Mouse (Mus musculus) thymus, adult 2 months (tissue): ENCODE data around the gene Gm11563. TPM values are rescaled to one million over a fixed set of nuclear protein-coding genes. Genes with fewer than 3 reads are reported as not detected.
"Not testable (repeated sequence)": the region's sequence is repeated elsewhere in the genome, so short reads cannot be mapped to it uniquely, and the experiment has no call there.

Source experiments
- DNase-seq: peaks from one replicate; pipeline ENCODE4 v3.0.0; 2021
- H3K27ac ChIP-seq: fragments of 200-500 bp; 2 replicates; pipeline ENCODE4 v1.5.1; 2012; ENCODE audit warnings: low read length, control low read depth; ENCODE audit not compliant: control insufficient read depth, insufficient read depth
- H3K27me3 ChIP-seq: fragments of 200-500 bp; 2 replicates; pipeline ENCODE4 v1.6.1; 2012; ENCODE audit warnings: mild to moderate bottlenecking, low read length, moderate library complexity, mixed read lengths; ENCODE audit not compliant: control insufficient read depth, insufficient read depth
- H3K36me3 ChIP-seq: fragments of 200-500 bp; 2 replicates; pipeline ENCODE4 v1.6.1; 2012; ENCODE audit warnings: mild to moderate bottlenecking, low read length, moderate library complexity; ENCODE audit not compliant: control insufficient read depth, insufficient read depth
- H3K4me1 ChIP-seq: fragments of 200-500 bp; replicated peaks from 2 replicates; pipeline ENCODE4 v1.6.1; 2012; ENCODE audit warnings: low read length; ENCODE audit not compliant: control insufficient read depth, insufficient read depth
- H3K4me3 ChIP-seq: fragments of 200-500 bp; 2 replicates; pipeline ENCODE4 v1.5.1; 2012; ENCODE audit warnings: mild to moderate bottlenecking, low read length, control low read depth, moderate library complexity; ENCODE audit not compliant: control insufficient read depth, insufficient read depth
- CTCF ChIP-seq: fragments of 200-500 bp; IDR thresholded peaks from 2 replicates; pipeline ENCODE4 v1.5.1; 2012; ENCODE audit warnings: mild to moderate bottlenecking, control low read depth, low read length, moderate library complexity, borderline replicate concordance; ENCODE audit not compliant: control insufficient read depth, poor library complexity, insufficient read depth; ENCODE audit errors: extremely low read depth
- POLR2A ChIP-seq: fragments of 200-500 bp; IDR thresholded peaks from 2 replicates; pipeline ENCODE4 v1.6.1; 2012; ENCODE audit warnings: mild to moderate bottlenecking, low read length, control low read depth, moderate library complexity; ENCODE audit not compliant: control insufficient read depth, poor library complexity, insufficient read depth; ENCODE audit errors: extremely low read depth
- WGBS: fragments of 180-500 bp; shearing (Covaris S2); methylation state at CpG from one replicate; pipeline ENCODE4 v1.1.7; 2018; 5-methylcytosine and 5-hydroxymethylcytosine counted together
- polyA plus RNA-seq: library from polyadenylated mRNA; depleted of rRNA; stranded (reverse); fragments of >200 nt; gene quantifications from 2 replicates; pipeline ENCODE4 v1.2.3, GENCODE M21; 2012; rRNA removed

Gene Gm11563
- not detected in 2 replicates for polyA plus RNA-seq

DNA sequence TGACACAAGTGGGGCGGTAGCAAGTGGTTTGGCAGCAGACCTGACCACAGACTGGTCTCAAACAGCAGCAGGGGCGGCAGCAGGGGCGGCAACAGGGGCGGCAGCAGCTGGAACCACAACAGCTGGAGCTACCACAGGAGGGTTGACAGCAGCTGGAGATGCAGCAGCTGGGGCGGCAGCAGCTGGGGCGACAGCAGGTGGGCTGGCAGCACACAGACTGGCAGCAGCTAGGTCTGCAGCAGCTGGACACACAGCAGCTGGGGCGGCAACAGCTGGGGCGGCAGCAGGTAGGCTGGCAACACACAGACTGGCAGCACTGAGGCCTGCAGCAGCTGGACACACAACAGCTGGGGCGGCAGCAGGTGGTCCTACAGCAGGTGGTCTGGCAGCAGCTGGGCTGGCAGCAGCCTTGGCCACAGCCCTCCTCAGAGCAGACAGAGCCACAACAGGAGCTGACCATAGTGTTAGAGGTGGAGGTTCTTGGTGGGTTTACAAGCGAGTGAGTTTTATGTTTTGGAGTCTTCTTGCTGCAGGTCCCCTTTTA, at the start of gene Gm11563:
TSS of gene Gm11563 (minus strand) at position 494 of the 544 bp plus-strand sequence.
- WGBS: 56% methylated on average over 10 of the region's 10 CpGs
- not testable (repeated sequence) for H3K27ac ChIP-seq, DNase-seq, H3K4me1 ChIP-seq, H3K36me3 ChIP-seq, H3K4me3 ChIP-seq, H3K27me3 ChIP-seq

DNA sequence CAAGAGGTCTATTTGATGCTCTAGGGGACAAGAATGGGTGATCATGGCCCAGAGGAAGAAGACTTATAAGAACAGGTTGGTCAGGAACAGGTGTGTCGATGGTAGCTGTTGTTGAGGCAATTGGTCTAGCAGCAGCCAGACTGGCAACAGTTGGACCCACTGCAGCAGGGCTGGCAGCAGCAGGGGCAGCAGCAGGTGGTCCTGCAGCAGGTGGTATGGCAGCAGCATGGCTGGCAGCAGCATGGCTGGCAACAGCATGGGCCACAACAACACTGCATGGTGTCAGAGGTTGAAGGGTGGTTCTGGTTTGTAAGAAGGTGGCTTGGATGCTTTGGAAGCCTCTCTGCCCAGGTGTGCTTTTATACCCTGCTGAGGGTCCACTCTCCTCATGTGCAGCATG, 31.7 kb upstream of the Gm11563 start, which contains the start of gene Gm14190:
TSS of gene Gm14190 (minus strand) at position 278 of the 400 bp plus-strand sequence.
- 91% methylated on average over 1 of the region's 1 CpGs for WGBS
- no peak for DNase-seq
- TF ChIP-seq POLR2A (no peak), CTCF (no peak)
- no peaks in the 10 kb centered on the region for H3K4me1 ChIP-seq
- no peaks in the 10 kb centered on the region for H3K27me3 ChIP-seq
- H3K36me3 ChIP-seq: no peaks in the 10 kb centered on the region
- no peak within 1 kb of the TSS for H3K4me3 ChIP-seq
- H3K27ac ChIP-seq: no peak within 1 kb of the TSS

DNA sequence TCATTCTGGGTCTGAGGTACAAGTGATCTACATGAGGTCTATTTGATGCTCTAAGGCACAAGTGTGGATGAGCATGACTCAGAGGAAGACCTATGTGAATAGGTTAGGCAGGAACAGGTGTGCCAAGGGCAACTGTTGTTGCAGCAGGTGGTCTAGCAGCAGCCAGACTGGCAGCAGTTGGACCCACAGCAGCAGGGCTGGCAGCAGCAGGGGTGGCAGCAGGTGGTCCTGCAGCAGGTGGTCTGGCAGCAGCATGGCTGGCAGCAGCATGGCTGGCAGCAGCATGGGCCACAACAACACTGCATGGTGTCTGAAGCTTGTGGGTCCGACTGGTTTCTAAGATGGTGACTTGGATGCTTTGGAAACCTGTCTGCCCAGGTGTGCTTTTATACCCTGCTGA, 26.5 kb upstream of the Gm11563 start:
- DNase-seq, H3K27ac ChIP-seq, H3K36me3 ChIP-seq, H3K4me3 ChIP-seq, H3K27me3 ChIP-seq, H3K4me1 ChIP-seq: not testable (repeated sequence)
- 88% methylated on average over 1 of the region's 1 CpGs for WGBS

DNA sequence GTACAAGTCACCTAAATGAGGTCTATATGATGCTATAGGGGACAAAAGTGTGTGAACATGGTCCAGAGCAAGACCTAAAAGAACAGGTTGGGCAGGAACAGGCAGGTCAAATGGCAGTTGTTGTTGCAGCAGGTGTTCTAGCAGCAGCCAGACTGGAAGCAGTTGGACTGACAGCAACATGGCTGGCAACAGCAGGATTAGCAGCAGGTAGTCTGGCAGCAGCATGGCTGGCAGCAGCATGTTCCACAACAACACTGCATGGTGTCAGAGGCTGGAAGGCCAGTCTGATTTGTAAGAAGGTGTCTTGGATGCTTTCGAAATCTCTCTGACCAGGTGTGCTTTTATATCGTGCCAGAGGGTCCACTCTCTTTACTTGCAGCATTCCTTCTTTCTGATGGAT, 24.7 kb upstream of the Gm11563 start:
- H3K4me1 ChIP-seq: no peaks in the 10 kb centered on the region
- no peak overlapping the region for H3K4me3 ChIP-seq
- no peaks in the 10 kb centered on the region for H3K36me3 ChIP-seq
- no peak for TF ChIP-seq POLR2A
- TF ChIP-seq CTCF: no peak
- H3K27ac ChIP-seq: no peak overlapping the region
- H3K27me3 ChIP-seq: no peaks in the 10 kb centered on the region
- DNase-seq: no peak
- WGBS: 92% methylated on average over 2 of the region's 2 CpGs

DNA sequence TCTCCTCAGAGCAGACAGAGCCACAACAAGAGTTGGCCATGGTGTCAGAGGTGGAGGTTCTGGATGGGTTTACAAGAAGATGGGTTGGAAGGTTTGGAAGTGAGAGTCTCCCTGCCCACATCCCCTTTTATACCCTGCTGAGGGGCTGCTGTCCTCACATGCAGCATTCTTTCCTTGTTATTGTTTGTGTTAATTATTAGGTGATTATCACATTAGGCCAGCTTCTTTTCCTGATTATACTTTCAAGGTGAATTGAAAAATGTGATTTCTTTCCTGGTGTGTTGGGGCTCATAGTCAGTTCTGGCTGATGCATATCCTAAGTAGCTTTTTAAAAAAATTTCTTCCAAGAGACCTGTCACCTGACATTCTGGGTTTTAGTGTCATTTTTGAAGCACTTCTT, 7.1 kb upstream of the Gm11563 start, which contains the start of gene Krtap4-6:
TSS of gene Krtap4-6 (minus strand) at position 101 of the 400 bp plus-strand sequence.
- Histone ChIP-seq H3K4me1 (no peaks in the 10 kb centered on the region), H3K27me3 (no peaks in the 10 kb centered on the region), H3K27ac (no peak within 1 kb of the TSS), H3K4me3 (no peak within 1 kb of the TSS), H3K36me3 (no peaks in the 10 kb centered on the region)
- TF ChIP-seq CTCF (no peak), POLR2A (no peak)
- DNase-seq: no peak

DNA sequence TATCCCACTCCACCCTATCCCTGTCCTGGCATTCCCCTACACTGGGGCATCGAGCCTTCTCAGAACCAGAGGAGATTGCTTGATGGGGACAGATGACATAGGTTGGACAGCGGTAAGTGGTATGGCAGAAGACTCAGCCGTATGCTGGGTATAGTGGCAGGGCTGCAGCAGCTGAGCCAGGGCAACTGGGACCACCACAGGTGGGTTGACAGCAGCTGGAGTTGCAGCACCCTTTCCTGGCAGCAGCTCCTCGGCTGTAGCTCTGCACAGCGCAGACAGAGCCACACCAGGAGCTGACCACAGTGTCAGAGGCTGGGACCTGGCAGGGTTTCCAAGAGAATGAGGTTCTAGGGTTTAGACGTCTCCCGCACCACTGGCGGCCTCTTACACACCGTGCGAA, 4.0 kb upstream of the Gm11563 start:
- Histone ChIP-seq H3K27ac (no peak overlapping the region), H3K36me3 (no peaks in the 10 kb centered on the region), H3K4me1 (no peaks in the 10 kb centered on the region), H3K27me3 (no peaks in the 10 kb centered on the region), H3K4me3 (no peak overlapping the region)
- 90% methylated on average over 10 of the region's 10 CpGs for WGBS
- DNase-seq: no peak
- no peak for TF ChIP-seq CTCF
- no peak for TF ChIP-seq POLR2A

DNA sequence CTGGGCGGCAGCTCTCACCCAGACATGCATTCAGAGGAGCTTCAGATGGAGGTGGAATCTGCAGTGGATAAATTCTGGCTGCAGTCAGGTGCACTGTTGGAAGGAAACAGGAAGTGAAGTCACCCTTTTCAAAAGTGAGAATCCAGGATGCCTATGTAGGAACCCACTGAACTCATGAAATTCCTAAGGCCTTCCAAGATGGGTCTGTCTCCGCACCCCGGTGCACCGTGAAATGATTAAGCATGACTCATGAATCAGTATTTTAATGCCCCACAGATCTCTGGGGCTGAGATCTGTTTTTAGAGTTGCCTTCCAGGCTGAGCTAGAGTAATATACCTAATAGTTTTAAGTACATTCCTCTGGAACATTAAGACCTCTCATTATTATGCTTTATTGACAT, 496 bp upstream of the Gm11563 start:
- WGBS: 94% methylated on average over 4 of the region's 4 CpGs

More for the DNA sequence above, 496 bp upstream of the Gm11563 start:
- Histone ChIP-seq H3K4me1 (no peaks in the 10 kb centered on the region), H3K4me3 (no peak overlapping the region), H3K27ac (no peak overlapping the region), H3K36me3 (no peaks in the 10 kb centered on the region), H3K27me3 (no peaks in the 10 kb centered on the region)
- no peak for DNase-seq
- no peak for TF ChIP-seq CTCF
- TF ChIP-seq POLR2A: no peak
